Mouse (Mus musculus) heart, adult 2 months (tissue): ENCODE measurements around the gene Pex19. TPM values are rescaled to one million over a fixed set of nuclear protein-coding genes. Genes with fewer than 3 reads are reported as not detected.

Source experiments
- DNase-seq, 2 experiments: peaks; one replicate each; pipeline ENCODE4 v3.0.0; 2021
- H3K27ac ChIP-seq: fragments of 200-600 bp; 2 replicates; pipeline ENCODE4 v1.8.1; 2022
- H3K27me3 ChIP-seq: fragments of 200-500 bp; 2 replicates; pipeline ENCODE4 v1.6.1; 2012; ENCODE audit warnings: mild to moderate bottlenecking, low read length, inconsistent platforms, mixed read lengths; ENCODE audit not compliant: control insufficient read depth, insufficient read depth
- H3K36me3 ChIP-seq: fragments of 200-500 bp; 2 replicates; pipeline ENCODE4 v1.6.1; 2012; ENCODE audit warnings: low read length, inconsistent platforms; ENCODE audit not compliant: control insufficient read depth, insufficient read depth
- H3K4me1 ChIP-seq: fragments of 200-500 bp; 2 replicates; pipeline ENCODE4 v1.6.1; 2011; ENCODE audit warnings: low read length; ENCODE audit not compliant: control insufficient read depth, insufficient read depth
- H3K4me3 ChIP-seq: fragments of 200-600 bp; 2 replicates; pipeline ENCODE4 v1.8.1; 2022
- H3K79me2 ChIP-seq: fragments of 200-500 bp; replicated peaks from 2 replicates; pipeline ENCODE4 v1.6.1; 2012; ENCODE audit warnings: mild to moderate bottlenecking, inconsistent platforms, low read length, moderate library complexity, mixed read lengths; ENCODE audit not compliant: control insufficient read depth, insufficient read depth
- H3K9ac ChIP-seq: fragments of 200-500 bp; 2 replicates; pipeline ENCODE4 v1.6.1; 2012; ENCODE audit warnings: low read depth, mild to moderate bottlenecking, control low read depth, inconsistent platforms, low read length, mixed read lengths
- CTCF ChIP-seq: fragments of 200-600 bp; IDR thresholded peaks from 2 replicates; pipeline ENCODE4 v1.8.1; 2022; ENCODE audit warnings: antibody characterized with exemption, mild to moderate bottlenecking, moderate library complexity
- EP300 ChIP-seq: fragments of 200-500 bp; IDR thresholded peaks from 2 replicates; pipeline ENCODE4 v1.6.1; 2011; ENCODE audit warnings: low read depth, low read length, control low read depth; ENCODE audit not compliant: insufficient read depth
- POLR2A ChIP-seq: fragments of 200-500 bp; IDR thresholded peaks from 2 replicates; pipeline ENCODE4 v1.6.1; 2011; ENCODE audit warnings: mild to moderate bottlenecking, low read depth, low read length, control low read depth; ENCODE audit not compliant: insufficient read depth
- WGBS: fragments of 180-500 bp; shearing (Covaris S2); methylation state at CpG from one replicate; pipeline ENCODE4 v1.1.7; 2018; 5-methylcytosine and 5-hydroxymethylcytosine counted together
- intact Hi-C: fragments of 180-260 bp; cut with DNase I; formaldehyde crosslinking; loops from one replicate; pipeline ENCODE4 v1.15.1; 2025
- polyA plus RNA-seq: library from polyadenylated mRNA; depleted of rRNA; stranded (reverse); fragments of >200 nt; gene quantifications from 2 replicates; pipeline ENCODE4 v1.2.3, GENCODE M21; 2012
- total RNA-seq, 2 experiments: library from RNA; stranded (reverse); gene quantifications; 2 replicates each; pipeline ENCODE4 v1.2.3; 2021

Pex19 gene
- total and polyA plus RNA-seq, 3 experiments: 107 to 125 (median 113) TPM

GRCm38 (mm10) chr1:172162959-172163358, 36.4 kb downstream of the Pex19 start:
- H3K36me3 ChIP-seq: peaks cover 22% of the 10 kb centered on the region
- peaks cover 5% of the 10 kb centered on the region; the same call in 1 of the 2 replicates for H3K79me2 ChIP-seq
- intact Hi-C loops: loop anchor here (1.0 to 5.0 kb wide), 4 partner anchors 34 to 147 kb away; no protein-coding TSS in a partner anchor
- H3K4me1 ChIP-seq: peaks cover 1% of the 10 kb centered on the region
- no peak for DNase-seq
- no peaks in the 10 kb centered on the region for H3K27me3 ChIP-seq
- no peak overlapping the region for H3K27ac ChIP-seq
- 90% methylated on average over 6 of the region's 6 CpGs for WGBS
- H3K4me3 ChIP-seq: no peak overlapping the region
- TF ChIP-seq CTCF: no peak
- no peak for TF ChIP-seq POLR2A
- TF ChIP-seq EP300: no peak
- H3K9ac ChIP-seq: no peak overlapping the region

DNA sequence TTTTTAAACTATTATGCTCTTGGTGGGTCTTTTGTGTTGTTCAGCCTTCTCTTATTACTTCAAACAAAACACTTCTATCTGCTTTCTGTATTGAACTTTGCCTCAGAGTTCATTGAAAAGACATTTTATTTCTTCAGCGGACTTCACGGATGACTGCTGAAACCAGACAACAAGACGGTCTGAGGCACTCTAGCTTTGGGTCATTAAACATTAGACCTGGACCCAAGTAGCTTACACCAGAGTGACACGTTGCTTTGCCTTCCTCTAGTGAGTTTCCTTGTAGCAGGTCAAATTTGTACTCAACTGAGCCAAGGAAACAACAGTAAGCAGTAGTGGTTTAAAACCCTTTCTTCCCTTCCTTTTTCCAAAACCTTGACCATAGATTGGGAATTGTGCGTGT, 41.4 kb downstream of the Pex19 start:
- H3K4me1 ChIP-seq: peaks cover 2% of the 10 kb centered on the region; the same call in 1 of the 2 replicates
- TF ChIP-seq POLR2A: no peak
- no peak for TF ChIP-seq EP300
- TF ChIP-seq CTCF: no peak
- DNase-seq: no peak
- peaks cover 3% of the 10 kb centered on the region for H3K79me2 ChIP-seq
- H3K4me3 ChIP-seq: no peak overlapping the region
- no peaks in the 10 kb centered on the region for H3K27me3 ChIP-seq
- WGBS: 89% methylated on average over 5 of the region's 5 CpGs
- no peak overlapping the region for H3K27ac ChIP-seq
- peaks cover 13% of the 10 kb centered on the region for H3K36me3 ChIP-seq
- H3K9ac ChIP-seq: no peak overlapping the region
- intact Hi-C loops: no loop called here

GRCm38 (mm10) chr1:172169809-172170208, 43.3 kb downstream of the Pex19 start:
- intact Hi-C loops: no loop called here
- 89% methylated on average over 5 of the region's 5 CpGs for WGBS
- Histone ChIP-seq H3K9ac (no peak overlapping the region), H3K4me1 (peaks cover 2% of the 10 kb centered on the region; the same call in 1 of the 2 replicates), H3K79me2 (peaks cover 3% of the 10 kb centered on the region), H3K27me3 (no peaks in the 10 kb centered on the region), H3K4me3 (no peak overlapping the region), H3K27ac (no peak overlapping the region), H3K36me3 (peaks cover 20% of the 10 kb centered on the region)
- DNase-seq: no peak
- no peak for TF ChIP-seq EP300
- no peak for TF ChIP-seq POLR2A
- TF ChIP-seq CTCF: no peak

DNA sequence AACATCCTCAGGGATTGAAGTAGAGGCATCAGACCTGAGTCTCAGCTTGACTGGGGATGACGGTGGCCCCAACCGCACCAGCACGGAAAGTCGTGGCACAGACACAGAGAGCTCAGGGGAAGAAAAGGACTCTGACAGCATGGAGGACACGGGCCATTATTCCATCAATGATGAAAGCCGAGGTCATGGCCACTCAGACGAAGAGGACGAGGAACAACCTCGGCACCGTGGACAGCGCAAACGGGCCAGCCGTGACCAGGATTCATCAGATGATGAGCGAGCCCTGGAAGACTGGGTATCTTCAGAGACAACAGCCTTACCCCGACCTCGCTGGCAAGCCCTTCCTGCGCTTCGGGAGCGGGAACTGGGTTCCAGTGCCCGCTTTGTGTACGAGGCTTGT, 45.8 kb downstream of the Pex19 start:
- WGBS: 90% methylated on average over 21 of the region's 21 CpGs
- no peaks in the 10 kb centered on the region for H3K27me3 ChIP-seq
- H3K79me2 ChIP-seq: peaks cover 3% of the 10 kb centered on the region
- no peak for TF ChIP-seq CTCF
- no peak for TF ChIP-seq POLR2A
- TF ChIP-seq EP300: no peak
- peaks cover 30% of the 10 kb centered on the region for H3K36me3 ChIP-seq
- H3K4me1 ChIP-seq: peaks cover 2% of the 10 kb centered on the region; the same call in 1 of the 2 replicates
- no peak for DNase-seq
- intact Hi-C loops: no loop called here
- H3K27ac ChIP-seq: no peak overlapping the region
- no peak overlapping the region for H3K4me3 ChIP-seq
- no peak overlapping the region for H3K9ac ChIP-seq

- DNase-seq: no peak
- H3K79me2 ChIP-seq: peaks cover 3% of the 10 kb centered on the region
- 77% methylated on average over 5 of the region's 5 CpGs for WGBS
- H3K9ac ChIP-seq: no peak overlapping the region
- no peak overlapping the region for H3K4me3 ChIP-seq
- peaks cover 32% of the 10 kb centered on the region for H3K36me3 ChIP-seq
- intact Hi-C loops: no loop called here
- H3K4me1 ChIP-seq: peaks cover 2% of the 10 kb centered on the region; the same call in 1 of the 2 replicates
- no peak for TF ChIP-seq EP300
- TF ChIP-seq CTCF: no peak
- TF ChIP-seq POLR2A: no peak
- no peaks in the 10 kb centered on the region for H3K27me3 ChIP-seq
- H3K27ac ChIP-seq: no peak overlapping the region
Observed at GRCm38 (mm10) chr1:172173181-172173580, 46.6 kb downstream of the Pex19 start.

DNA sequence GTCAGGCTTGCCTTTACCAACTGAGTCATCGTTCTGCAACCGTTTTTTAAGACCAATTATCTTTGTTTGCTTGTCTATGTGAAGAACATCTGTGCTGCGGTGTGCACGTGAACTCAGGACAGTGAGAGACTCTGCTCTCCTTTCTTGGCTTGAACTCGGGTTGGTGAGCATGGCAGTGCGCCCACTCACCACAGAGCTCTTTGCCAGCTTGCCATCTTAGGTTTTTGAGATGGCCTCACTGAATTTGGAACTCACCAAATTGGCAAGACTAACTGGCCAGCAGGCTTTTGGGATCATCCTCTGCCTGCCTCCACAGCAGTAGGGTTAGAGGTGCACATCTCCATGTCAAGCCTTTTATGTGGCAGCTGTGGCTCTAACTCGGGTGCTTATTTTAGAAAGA, 51.2 kb downstream of the Pex19 start:
- TF ChIP-seq EP300 (no peak), CTCF (no peak), POLR2A (no peak)
- Histone ChIP-seq H3K79me2 (no peaks in the 10 kb centered on the region; the same call in 1 of the 2 replicates), H3K9ac (no peak overlapping the region), H3K4me3 (no peak overlapping the region), H3K27ac (no peak overlapping the region), H3K36me3 (peaks cover 44% of the 10 kb centered on the region), H3K4me1 (peaks cover 2% of the 10 kb centered on the region), H3K27me3 (no peaks in the 10 kb centered on the region)
- DNase-seq: no peak
- 67% methylated on average over 7 of the region's 7 CpGs for whole genome bisulfite sequencing
- intact Hi-C loops: no loop called here
